12 mouse cellular contexts compared by ENCODE assay signal in the genomic region with DNA sequence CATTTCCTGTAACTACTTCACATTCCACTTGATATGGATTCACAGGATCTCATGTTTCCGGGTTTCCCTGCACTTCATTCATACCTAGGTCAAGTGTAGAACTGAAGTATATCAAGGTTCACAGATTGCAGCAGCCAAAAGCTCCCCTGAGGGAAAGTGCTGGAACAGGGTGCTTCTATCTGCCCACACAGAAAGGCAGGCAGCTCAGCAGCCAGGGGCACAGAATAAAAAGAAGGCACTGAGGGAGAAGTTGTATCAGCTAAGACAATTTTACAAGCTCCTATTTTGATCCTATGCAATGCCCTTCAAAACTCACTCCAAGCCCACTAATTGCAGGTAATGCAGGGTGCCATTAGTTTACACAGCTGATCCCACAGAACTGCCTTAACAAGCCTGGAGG. TPM values are rescaled to one million over a fixed set of nuclear protein-coding genes. Genes with fewer than 3 reads are reported as not detected.
DNase-seq lines count a peak whose midpoint lies in the region; ATAC-seq and TF ChIP-seq lines count a peak whose summit lies in the region.
"Had no signal": no experiment of that assay in that cellular context is flagged by ENCODE, and none has a peak within 500 bp of the region (broad histone marks: within the 10 kb centered on the region; RNA-seq: fewer than 3 reads in every experiment).

No protein-coding gene starts in this region.

- no peaks in the 10 kb centered on the region for H3K36me3 ChIP-seq in heart, embryonic 12.5 days
- no peaks in the 10 kb centered on the region for H3K36me3 ChIP-seq in liver, embryonic 12.5 days
- no peaks in the 10 kb centered on the region for H3K36me3 ChIP-seq in liver, postnatal 0 days (replicated peaks; ENCODE audit: insufficient read depth, low read length)
- H3K36me3 ChIP-seq in limb, embryonic 13.5 days = no peaks in the 10 kb centered on the region
- H3K36me3 ChIP-seq: intestine, embryonic 15.5 days had no signal

- H3K9me3 ChIP-seq in heart, embryonic 12.5 days (replicated peaks) = no peaks in the 10 kb centered on the region
- peaks cover 3% of the 10 kb centered on the region; the same call in 1 of the 2 replicates for H3K9me3 ChIP-seq in liver, embryonic 12.5 days (replicated peaks)
- 0 out of 2 replicates have a peak, but pooled peaks cover 3% of the 10 kb centered on the region for H3K9me3 ChIP-seq in liver, postnatal 0 days (ENCODE audit: low read length)
- H3K9me3 ChIP-seq in limb, embryonic 13.5 days = no peaks in the 10 kb centered on the region
- H3K9me3 ChIP-seq: intestine, embryonic 15.5 days had no signal

- 25% methylated on average over 1 of the region's 1 CpGs for WGBS in heart, embryonic 12.5 days
- 61% methylated on average over 1 of the region's 1 CpGs for WGBS in liver, embryonic 12.5 days (ENCODE audit: insufficient replicate concordance)
- 61% methylated on average over 1 of the region's 1 CpGs for WGBS in liver, postnatal 0 days (ENCODE audit: insufficient replicate concordance)
- WGBS in limb, embryonic 13.5 days = 53% methylated on average over 1 of the region's 1 CpGs

- H3K27ac ChIP-seq in heart, embryonic 12.5 days (ENCODE audit: poor library complexity, severe bottlenecking) = no peak overlapping the region
- H3K27ac ChIP-seq in liver, embryonic 12.5 days = no peak overlapping the region
- no peak overlapping the region for H3K27ac ChIP-seq in liver, postnatal 0 days (ENCODE audit: low read depth)
- H3K27ac ChIP-seq in limb, embryonic 13.5 days = no peak overlapping the region
- H3K27ac ChIP-seq: intestine, embryonic 15.5 days had no signal

- no peak for TF ChIP-seq EP300 in liver, postnatal 0 days (IDR thresholded peaks at IDR 0.05; ENCODE audit: low read depth)

- no peak for TF ChIP-seq CTCF in liver, postnatal 0 days (IDR thresholded peaks at IDR 0.05; ENCODE audit: low read depth)

- peak overlapping the region; percentile 84 for H3K4me2 ChIP-seq in heart, embryonic 12.5 days
- 0 out of 2 replicates have a peak overlapping the region, but pooled peaks have one; percentile 84 for H3K4me2 ChIP-seq in liver, embryonic 12.5 days
- no peak overlapping the region for H3K4me2 ChIP-seq in liver, postnatal 0 days (ENCODE audit: low read depth, low read length)
- peak overlapping the region; percentile 66 for H3K4me2 ChIP-seq in limb, embryonic 13.5 days (replicated peaks)

- no peak for ATAC-seq in heart, embryonic 12.5 days (ENCODE audit: insufficient number of reproducible peaks, low FRiP score)
- no peak for ATAC-seq in liver, embryonic 12.5 days
- no peak for ATAC-seq in liver, postnatal 0 days
- ATAC-seq in limb, embryonic 13.5 days (ENCODE audit: low FRiP score, low read depth) = no peak
- ATAC-seq: intestine, embryonic 15.5 days had no signal

- H3K27me3 ChIP-seq in heart, embryonic 12.5 days (replicated peaks) = no peaks in the 10 kb centered on the region
- no peaks in the 10 kb centered on the region for H3K27me3 ChIP-seq in liver, embryonic 12.5 days (replicated peaks)
- H3K27me3 ChIP-seq in liver, postnatal 0 days (ENCODE audit: insufficient read depth, low read length) = no peaks in the 10 kb centered on the region
- no peaks in the 10 kb centered on the region for H3K27me3 ChIP-seq in limb, embryonic 13.5 days
- H3K27me3 ChIP-seq: intestine, embryonic 15.5 days had no signal

- DNase-seq in heart, adult 9 months (ENCODE audit: low spot score in 2 of 2) = no peak
- no peak for DNase-seq in liver, postnatal 0 days
- DNase-seq in brain, adult 2 months (ENCODE audit: low read depth, low spot score) = peak; percentile 59
- DNase-seq in cerebellum, adult 18-20 months = no peak
- no peak for DNase-seq in retina, embryonic 14.5 days (ENCODE audit: low spot score)
- DNase-seq: gastrocnemius, postnatal 10 days; thymus, adult 18-20 months had no signal

- H3K4me1 ChIP-seq in heart, embryonic 12.5 days (replicated peaks) = peaks cover 28% of the 10 kb centered on the region
- H3K4me1 ChIP-seq in liver, embryonic 12.5 days = peaks cover 56% of the 10 kb centered on the region
- peaks cover 40% of the 10 kb centered on the region for H3K4me1 ChIP-seq in liver, postnatal 0 days (ENCODE audit: insufficient read depth)
- peaks cover 32% of the 10 kb centered on the region for H3K4me1 ChIP-seq in limb, embryonic 13.5 days

- no peak overlapping the region for H3K4me3 ChIP-seq in heart, embryonic 12.5 days
- no peak overlapping the region for H3K4me3 ChIP-seq in liver, embryonic 12.5 days
- H3K4me3 ChIP-seq in liver, postnatal 0 days (ENCODE audit: low read depth, low read length) = no peak overlapping the region
- H3K4me3 ChIP-seq in limb, embryonic 13.5 days = peak overlapping the region; percentile 79
- H3K4me3 ChIP-seq: intestine, embryonic 15.5 days; myocyte had no signal

- peak overlapping the region; percentile 54 for H3K9ac ChIP-seq in heart, embryonic 12.5 days
- 0 out of 2 replicates have a peak overlapping the region, but pooled peaks have one; percentile 4 for H3K9ac ChIP-seq in liver, embryonic 12.5 days
- no peak overlapping the region for H3K9ac ChIP-seq in liver, postnatal 0 days (replicated peaks)
- no peak overlapping the region; the same call in 1 of the 2 replicates for H3K9ac ChIP-seq in limb, embryonic 13.5 days
- H3K9ac ChIP-seq: intestine, embryonic 15.5 days had no signal

RNA-seq across cellular contexts. Expression of a gene that starts 2.0 kb away (rescaled TPM):
- 53.6 and 56.2 TPM in 2 replicates for polyA plus RNA-seq in heart, embryonic 12.5 days (2016; fragmentation: Nextera tagmentation; extraction: Ambion mirVana)
- 22.1 and 22.4 TPM in 2 replicates for polyA plus RNA-seq in liver, embryonic 12.5 days (2016; fragmentation: Nextera tagmentation; extraction: Ambion mirVana)
- polyA plus RNA-seq in liver, postnatal 0 days (2015; fragmentation: Nextera tagmentation; extraction: Ambion mirVana) = 32.6 and 38.2 TPM in 2 replicates
- 59.3 and 62.3 TPM in 2 replicates for polyA plus RNA-seq in limb, embryonic 13.5 days (2015; fragmentation: Nextera tagmentation; extraction: Ambion mirVana)

Comparison
In these comparisons a context has a peak if more than half of its experiments do, and no peak if none do; other contexts are left out.
1. H3K9ac ChIP-seq: peak in heart, embryonic 12.5 days (single experiment) and liver, embryonic 12.5 days (single experiment); none in liver, postnatal 0 days (single experiment) and limb, embryonic 13.5 days (single experiment).